Mouse (Mus musculus) heart, embryonic 16.5 days (tissue): ENCODE data around the gene Zfp358. TPM values are rescaled to one million over a fixed set of nuclear protein-coding genes. Genes with fewer than 3 reads are reported as not detected.

Source experiments
- ATAC-seq: fragments of 200-750 bp; cut with Nextera tagmentation; replicated peaks from 2 replicates; pipeline ENCODE4 v1.8.0; 2017; ENCODE audit warnings: moderate number of reproducible peaks; ENCODE audit not compliant: insufficient read depth, low FRiP score; ENCODE audit errors: extremely low read depth
- H3K27ac ChIP-seq: fragments of 300-500 bp; sonication (generic); 2 replicates; pipeline ENCODE4 v1.5.1; 2014; ENCODE audit warnings: mild to moderate bottlenecking, low read length, control low read depth, moderate library complexity
- H3K27me3 ChIP-seq: fragments of 300-500 bp; sonication (generic); 2 replicates; pipeline ENCODE4 v1.6.1; 2014; ENCODE audit warnings: low read length, mixed read lengths; ENCODE audit not compliant: control insufficient read depth, insufficient read depth
- H3K36me3 ChIP-seq: fragments of 300-500 bp; sonication (generic); 2 replicates; pipeline ENCODE4 v1.6.1; 2014; ENCODE audit not compliant: control insufficient read depth, insufficient read depth
- H3K4me1 ChIP-seq: fragments of 300-500 bp; sonication (generic); 2 replicates; pipeline ENCODE4 v1.6.1; 2014; ENCODE audit warnings: low read length, mixed read lengths; ENCODE audit not compliant: control insufficient read depth, insufficient read depth
- H3K4me2 ChIP-seq: fragments of 300-500 bp; sonication (generic); 2 replicates; pipeline ENCODE4 v1.6.1; 2014; ENCODE audit warnings: low read depth, mild to moderate bottlenecking, control low read depth, low read length
- H3K4me3 ChIP-seq: fragments of 300-500 bp; sonication (generic); 2 replicates; pipeline ENCODE4 v1.5.1; 2014; ENCODE audit warnings: mild to moderate bottlenecking, control low read depth, low read length
- H3K9ac ChIP-seq: fragments of 300-500 bp; sonication (generic); 2 replicates; pipeline ENCODE4 v1.6.1; 2014; ENCODE audit warnings: low read length, control low read depth
- H3K9me3 ChIP-seq: fragments of 300-500 bp; sonication (generic); replicated peaks from 2 replicates; pipeline ENCODE4 v1.6.1; 2016; ENCODE audit warnings: low read length; ENCODE audit not compliant: control insufficient read depth
- WGBS: fragments of 180-500 bp; shearing (Covaris S2); extraction: QIAGEN DNeasy Blood & Tissue Kit; methylation state at CpG from one replicate; pipeline ENCODE4 v1.1.7; 2014; 5-methylcytosine and 5-hydroxymethylcytosine counted together
- polyA plus RNA-seq: library from polyadenylated mRNA; unstranded; fragments of >200 nt; fragmentation: Nextera tagmentation; extraction: Ambion mirVana; gene quantifications from 2 replicates; pipeline ENCODE4 v1.2.1, GENCODE M21; 2015

The Zfp358 gene
- polyA plus RNA-seq, 1 experiment from 2014 or later, result 30.8 TPM

DNA sequence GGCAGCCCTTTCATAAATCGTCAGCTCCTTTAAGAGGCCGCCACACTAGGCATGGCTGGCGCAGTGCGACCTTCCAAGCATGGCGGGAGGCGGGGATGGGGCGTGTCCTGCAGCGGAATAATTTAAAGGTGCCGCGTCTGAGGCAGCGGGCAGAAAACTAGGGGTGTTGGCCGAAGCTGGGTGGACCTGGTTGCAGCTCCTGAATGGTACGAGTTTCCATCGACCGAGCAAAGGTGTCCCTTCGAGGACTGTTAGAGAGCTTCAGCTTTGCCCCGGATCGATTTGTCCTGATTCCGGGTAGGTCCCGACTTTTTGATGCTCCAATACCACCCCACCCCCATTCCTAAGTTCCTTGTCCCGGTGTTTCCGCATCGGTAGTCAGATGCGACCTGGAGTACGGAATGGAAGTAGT is 22.3 kb downstream of the Zfp358 start, which contains the start of gene Pnpla6:
Gene Pnpla6 (plus strand): TSS at position 125 of the 412 bp plus-strand sequence.
- Histone ChIP-seq H3K27me3 (no peaks in the 10 kb centered on the region), H3K27ac (peak within 1 kb of the TSS; percentile 52), H3K4me3 (peak within 1 kb of the TSS; percentile 81), H3K4me2 (peak within 1 kb of the TSS; percentile 98), H3K9ac (peak within 1 kb of the TSS; percentile 71), H3K36me3 (0 out of 2 replicates have a peak, but pooled peaks cover 6% of the 10 kb centered on the region), H3K9me3 (no peaks in the 10 kb centered on the region), H3K4me1 (peaks cover 9% of the 10 kb centered on the region)
- under 1% methylated on average over 25 of the region's 25 CpGs for WGBS
- peak; percentile 69 for ATAC-seq

DNA sequence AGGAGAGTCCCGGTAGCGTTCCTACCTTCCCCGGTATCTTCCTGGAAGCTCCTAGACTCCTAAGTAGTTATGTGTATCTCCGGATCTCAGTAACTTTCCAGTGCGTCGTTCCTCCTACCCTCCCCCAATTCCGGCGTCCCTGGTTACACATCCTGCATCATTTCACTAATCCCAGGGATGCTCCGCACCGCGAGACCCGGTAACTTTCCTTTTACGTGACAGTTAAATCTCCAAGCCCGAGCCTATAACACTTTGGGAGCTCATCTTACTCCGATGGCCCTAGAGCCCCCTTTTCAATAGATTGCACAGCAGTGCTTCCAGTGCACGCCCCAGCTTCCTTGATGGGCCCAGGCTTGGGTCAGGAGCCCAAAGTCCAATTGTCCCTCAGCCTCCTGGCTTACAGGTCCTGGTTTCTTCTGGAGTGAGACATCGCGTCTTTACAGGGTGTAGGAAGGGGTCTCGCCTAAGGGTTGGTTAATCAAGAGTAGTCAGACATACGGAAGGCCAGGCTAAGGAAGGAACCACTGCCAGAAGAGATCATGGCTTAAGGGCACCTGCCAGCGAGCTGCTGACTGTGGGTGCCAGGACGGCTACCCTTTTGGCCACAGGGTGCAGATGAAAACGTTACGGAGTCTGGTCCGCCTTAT is 23.0 kb downstream of the Zfp358 start:
- peak overlapping the region; percentile 81 for H3K4me3 ChIP-seq
- H3K27ac ChIP-seq, result peak overlapping the region; percentile 52
- ATAC-seq, result peak; percentile 28
- 0 out of 2 replicates have a peak, but pooled peaks cover 3% of the 10 kb centered on the region for H3K36me3 ChIP-seq
- peak overlapping the region; percentile 71 for H3K9ac ChIP-seq
- H3K27me3 ChIP-seq, result no peaks in the 10 kb centered on the region
- no peaks in the 10 kb centered on the region for H3K9me3 ChIP-seq
- H3K4me2 ChIP-seq, result peak overlapping the region; percentile 98
- peaks cover 9% of the 10 kb centered on the region for H3K4me1 ChIP-seq
- under 1% methylated on average over 25 of the region's 25 CpGs for WGBS

DNA sequence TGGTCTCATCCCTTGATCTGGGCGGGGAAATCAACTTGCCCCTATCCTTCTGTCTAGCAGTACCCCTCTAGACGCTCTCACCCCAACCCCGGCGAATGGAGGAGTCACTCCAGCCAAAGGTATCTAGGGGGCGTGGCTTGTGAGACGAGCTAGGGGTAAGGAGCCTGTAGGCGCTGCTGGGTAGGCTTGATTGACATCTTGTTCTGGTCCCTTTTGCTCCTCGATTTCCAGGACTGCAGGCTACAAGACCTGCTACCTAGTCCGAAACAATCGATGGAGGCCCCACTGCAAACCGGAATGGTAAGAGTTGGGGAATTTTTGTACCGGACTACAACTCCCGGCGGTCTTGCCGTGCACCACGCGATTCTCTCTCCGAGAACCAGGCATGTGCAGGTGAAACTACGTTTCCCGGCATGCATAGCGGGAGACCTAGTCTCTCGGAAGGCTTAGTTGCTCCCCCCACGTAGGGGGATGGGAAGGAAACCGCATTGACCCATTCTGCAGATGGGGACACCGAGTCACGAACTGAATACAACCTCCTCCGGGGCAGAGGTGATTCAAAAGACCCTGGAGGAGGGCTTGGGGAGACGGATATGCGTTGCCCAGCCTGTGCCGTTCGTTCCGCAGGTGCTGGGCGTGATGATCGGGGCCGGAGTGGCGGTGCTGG is 23.6 kb downstream of the Zfp358 start:
- Histone ChIP-seq H3K36me3 (no peaks in the 10 kb centered on the region; the same call in 1 of the 2 replicates), H3K9ac (peak overlapping the region; percentile 72), H3K4me2 (peak overlapping the region; percentile 98), H3K27me3 (no peaks in the 10 kb centered on the region), H3K4me1 (peaks cover 9% of the 10 kb centered on the region), H3K27ac (peak overlapping the region; percentile 52), H3K9me3 (no peaks in the 10 kb centered on the region), H3K4me3 (peak overlapping the region; percentile 81)
- WGBS, result 1% methylated on average over 36 of the region's 36 CpGs
- peak; percentile 82 for ATAC-seq

GRCm38 (mm10) chr8:3517117-3517495 is 24.2 kb downstream of the Zfp358 start:
- peak; percentile 2; the same call in 1 of the 2 replicates for ATAC-seq
- H3K27ac ChIP-seq, result peak overlapping the region; percentile 51
- peaks cover 9% of the 10 kb centered on the region for H3K4me1 ChIP-seq
- H3K9ac ChIP-seq, result peak overlapping the region; percentile 72
- no peaks in the 10 kb centered on the region for H3K9me3 ChIP-seq
- H3K36me3 ChIP-seq, result no peaks in the 10 kb centered on the region; the same call in 1 of the 2 replicates
- H3K27me3 ChIP-seq, result no peaks in the 10 kb centered on the region
- peak overlapping the region; percentile 98 for H3K4me2 ChIP-seq
- WGBS, result 2% methylated on average over 16 of the region's 16 CpGs
- H3K4me3 ChIP-seq, result peak overlapping the region; percentile 81

GRCm38 (mm10) chr8:3522007-3522697 is 29.2 kb downstream of the Zfp358 start:
- Histone ChIP-seq H3K27me3 (no peaks in the 10 kb centered on the region), H3K9me3 (no peaks in the 10 kb centered on the region), H3K27ac (no peak overlapping the region), H3K4me1 (0 out of 2 replicates have a peak, but pooled peaks cover 2% of the 10 kb centered on the region), H3K4me3 (no peak overlapping the region), H3K36me3 (peaks cover 23% of the 10 kb centered on the region), H3K4me2 (no peak overlapping the region), H3K9ac (no peak overlapping the region)
- ATAC-seq, result no peak
- WGBS, result 83% methylated on average over 13 of the region's 13 CpGs

DNA sequence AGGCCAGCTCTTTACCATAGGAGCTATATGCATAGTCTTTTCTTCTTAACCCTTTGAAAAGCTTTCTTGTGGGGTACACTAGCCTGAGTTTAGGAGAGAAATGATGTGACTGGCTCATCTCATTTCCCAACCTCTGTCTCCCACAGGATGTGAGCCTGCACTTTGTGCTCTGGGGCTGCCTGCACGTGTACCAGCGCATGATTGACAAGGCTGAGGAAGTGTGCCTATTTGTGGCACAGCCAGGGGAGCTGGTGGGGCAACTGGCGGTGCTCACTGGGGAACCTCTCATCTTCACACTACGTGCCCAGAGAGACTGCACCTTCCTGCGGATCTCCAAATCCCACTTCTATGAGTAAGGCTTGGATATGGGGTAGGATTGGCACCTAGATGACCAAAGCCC is 37.9 kb downstream of the Zfp358 start:
- WGBS, result 76% methylated on average over 5 of the region's 5 CpGs
- Histone ChIP-seq H3K9ac (no peak overlapping the region), H3K27me3 (no peaks in the 10 kb centered on the region), H3K4me3 (no peak overlapping the region), H3K4me2 (no peak overlapping the region), H3K36me3 (peaks cover 16% of the 10 kb centered on the region), H3K4me1 (no peaks in the 10 kb centered on the region), H3K9me3 (no peaks in the 10 kb centered on the region), H3K27ac (no peak overlapping the region)
- ATAC-seq, result no peak

DNA sequence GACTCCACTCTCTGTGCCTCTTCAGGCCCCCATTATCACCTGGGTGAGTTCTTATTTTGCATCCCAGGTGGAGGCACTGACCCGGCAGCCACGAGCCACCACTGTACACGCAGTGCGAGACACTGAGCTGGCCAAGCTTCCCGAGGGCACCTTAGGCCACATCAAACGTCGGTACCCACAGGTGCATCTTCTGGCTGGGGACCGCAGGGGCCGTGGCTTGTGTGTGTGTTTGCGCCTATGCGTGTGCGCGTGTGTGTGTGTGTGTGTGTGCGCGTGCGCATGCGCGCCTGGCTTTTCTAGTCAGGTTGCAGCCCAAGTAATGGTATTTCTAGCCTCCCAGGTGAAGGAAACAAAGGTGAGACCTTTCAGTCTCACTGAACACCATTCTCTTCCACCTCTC is 39.0 kb downstream of the Zfp358 start:
- Histone ChIP-seq H3K27me3 (no peaks in the 10 kb centered on the region), H3K4me2 (no peak overlapping the region), H3K9ac (no peak overlapping the region), H3K4me1 (no peaks in the 10 kb centered on the region), H3K36me3 (peaks cover 19% of the 10 kb centered on the region), H3K4me3 (no peak overlapping the region), H3K27ac (no peak overlapping the region), H3K9me3 (no peaks in the 10 kb centered on the region)
- WGBS, result 95% methylated on average over 18 of the region's 18 CpGs
- no peak for ATAC-seq

GRCm38 (mm10) chr8:3536053-3536841 is 43.3 kb downstream of the Zfp358 start:
- peaks cover 43% of the 10 kb centered on the region for H3K36me3 ChIP-seq
- WGBS, result 63% methylated on average over 15 of the region's 15 CpGs
- no peak overlapping the region for H3K4me3 ChIP-seq
- no peaks in the 10 kb centered on the region for H3K4me1 ChIP-seq
- H3K27me3 ChIP-seq, result no peaks in the 10 kb centered on the region
- H3K9ac ChIP-seq, result no peak overlapping the region
- no peak overlapping the region for H3K4me2 ChIP-seq
- no peaks in the 10 kb centered on the region for H3K9me3 ChIP-seq
- no peak for ATAC-seq
- H3K27ac ChIP-seq, result no peak overlapping the region
